Comparison of ENCODE assay signal across 13 mouse cellular contexts in genomic region chr16:44423499-44423898, GRCm38 (mm10). TPM values are rescaled to one million over a fixed set of nuclear protein-coding genes. Genes with fewer than 3 reads are reported as not detected.
A peak's percentile ranks its signal among the peaks of the same experiment; 100 is the strongest.
DNase-seq lines count a peak whose midpoint lies in the region; ATAC-seq and TF ChIP-seq lines count a peak whose summit lies in the region.
"Had no signal": no experiment of that assay in that cellular context is flagged by ENCODE, and none has a peak within 500 bp of the region (broad histone marks: within the 10 kb centered on the region; RNA-seq: fewer than 3 reads in every experiment).

No protein-coding gene starts in this region.

- no peak overlapping the region for H3K4me2 ChIP-seq in midbrain, embryonic 11.5 days
- H3K4me2 ChIP-seq: embryonic facial prominence, embryonic 12.5 days; heart, embryonic 13.5 days; lung, embryonic 15.5 days; neural tube, embryonic 13.5 days had no signal

- H3K4me1 ChIP-seq in heart, adult 2 months (ENCODE audit: control insufficient read depth, insufficient read depth, low read length): no peaks in the 10 kb centered on the region
- no peaks in the 10 kb centered on the region; the same call in 1 of the 2 replicates for H3K4me1 ChIP-seq in midbrain, embryonic 11.5 days (ENCODE audit: control insufficient read depth, insufficient read depth, low read length)
- H3K4me1 ChIP-seq: embryonic facial prominence, embryonic 12.5 days; neural tube, embryonic 13.5 days had no signal

- no peaks in the 10 kb centered on the region for H3K79me2 ChIP-seq in heart, adult 2 months (replicated peaks; ENCODE audit: control insufficient read depth, insufficient read depth, low read length)

- H3K27me3 ChIP-seq in heart, adult 2 months (ENCODE audit: control insufficient read depth, insufficient read depth, low read length): no peaks in the 10 kb centered on the region; the same call in 1 of the 2 replicates
- no peaks in the 10 kb centered on the region for H3K27me3 ChIP-seq in midbrain, embryonic 11.5 days (ENCODE audit: control insufficient read depth, insufficient read depth, low read length)
- H3K27me3 ChIP-seq: embryonic facial prominence, embryonic 12.5 days; heart, embryonic 13.5 days; lung, embryonic 15.5 days; neural tube, embryonic 13.5 days had no signal

- no peak overlapping the region for H3K27ac ChIP-seq in heart, adult 2 months
- no peak overlapping the region for H3K27ac ChIP-seq in midbrain, embryonic 11.5 days (ENCODE audit: low read depth, low read length)
- H3K27ac ChIP-seq: embryonic facial prominence, embryonic 12.5 days; heart, embryonic 13.5 days; lung, embryonic 15.5 days; neural tube, embryonic 13.5 days had no signal

- H3K9me3 ChIP-seq in midbrain, embryonic 11.5 days (ENCODE audit: control insufficient read depth, low read length): no peaks in the 10 kb centered on the region
- H3K9me3 ChIP-seq: embryonic facial prominence, embryonic 12.5 days; heart, embryonic 13.5 days; lung, embryonic 15.5 days; neural tube, embryonic 13.5 days had no signal

- TF ChIP-seq CTCF in heart, adult 2 months (IDR thresholded peaks at IDR 0.05): no peak

- no peaks in the 10 kb centered on the region for H3K36me3 ChIP-seq in heart, adult 2 months (ENCODE audit: control insufficient read depth, insufficient read depth, low read length)
- no peaks in the 10 kb centered on the region for H3K36me3 ChIP-seq in midbrain, embryonic 11.5 days (ENCODE audit: control insufficient read depth, insufficient read depth, low read length)
- H3K36me3 ChIP-seq: embryonic facial prominence, embryonic 12.5 days; heart, embryonic 13.5 days; lung, embryonic 15.5 days; neural tube, embryonic 13.5 days had no signal

- TF ChIP-seq POLR2A in heart, adult 2 months (IDR thresholded peaks at IDR 0.05; ENCODE audit: insufficient read depth, low read depth, low read length): no peak

- peak; percentile 76 for DNase-seq in heart, adult 11 months
- no peak for DNase-seq in heart, adult 2 months
- DNase-seq in MN1 (ENCODE audit: low spot score) (peak; percentile 22), adipocyte (ENCODE audit: low spot score) (no peak)
- DNase-seq in layer of hippocampus, adult 11-12 months (ENCODE audit: low spot score): peak; percentile 66
- DNase-seq in left cerebral cortex, postnatal 4 days: peak; percentile 9
- no peak for DNase-seq in midbrain, embryonic 11.5 days (ENCODE audit: low spot score, missing footprints)
- DNase-seq: adrenal gland, adult 8-10 months had no signal

- 28% methylated on average over 3 of the region's 3 CpGs for WGBS in heart, adult 2 months
- 50% methylated on average over 3 of the region's 3 CpGs for WGBS in midbrain, embryonic 11.5 days

- ATAC-seq in midbrain, embryonic 11.5 days (ENCODE audit: low FRiP score): no peak
- ATAC-seq in megakaryocyte-erythroid progenitor cell, adult 5-6 weeks (replicated peaks; ENCODE audit: low FRiP score, low TSS enrichment, poor library complexity, severe bottlenecking): no peak

- H3K9ac ChIP-seq in heart, adult 2 months (ENCODE audit: low read depth, low read length): no peak overlapping the region
- no peak overlapping the region for H3K9ac ChIP-seq in midbrain, embryonic 11.5 days (ENCODE audit: low read length)
- H3K9ac ChIP-seq: embryonic facial prominence, embryonic 12.5 days; heart, embryonic 13.5 days; lung, embryonic 15.5 days; neural tube, embryonic 13.5 days had no signal

- no peak for TF ChIP-seq EP300 in heart, adult 2 months (IDR thresholded peaks at IDR 0.05; ENCODE audit: insufficient read depth, low read depth, low read length)

- H3K4me3 ChIP-seq in heart, adult 2 months: no peak overlapping the region
- no peak overlapping the region for H3K4me3 ChIP-seq in midbrain, embryonic 11.5 days (ENCODE audit: low read depth, low read length)
- H3K4me3 ChIP-seq: embryonic facial prominence, embryonic 12.5 days; heart, embryonic 13.5 days; lung, embryonic 15.5 days; neural tube, embryonic 13.5 days had no signal

- intact Hi-C loops in heart, adult 2 months (cut with DNase I): no loop called here
- intact Hi-C loops in left cerebral cortex, postnatal 4 days (cut with DNase I): no loop called here

RNA-seq across cellular contexts. Expression of gene Cfap44, which starts 28.9 kb away (rescaled TPM):
- not detected for total RNA-seq in heart, adult 2 months (2021)
- 0.55 TPM in 1 of 2 replicates, not detected in the other for polyA plus RNA-seq in heart, adult 2 months (2012; rRNA removed)
- total RNA-seq in left cerebral cortex, postnatal 4 days (2021): 1 to 10 TPM; 6.9 to 7.3 TPM
- 0.89 and 1.5 TPM in 2 replicates for polyA plus RNA-seq in midbrain, embryonic 11.5 days (2014; fragmentation: Nextera tagmentation; extraction: Ambion mirVana)
- not detected in 2 replicates for total RNA-seq in megakaryocyte-erythroid progenitor cell, adult 5-6 weeks (2014; fragmentation: Nextera tagmentation)
- not detected in 2 replicates for total RNA-seq in megakaryocyte-erythroid progenitor cell, adult 5-6 weeks (2017)
- polyA plus RNA-seq: heart, embryonic 13.5 days had no signal

Comparison
In these comparisons a context has a peak if more than half of its experiments do, and no peak if none do; other contexts are left out.
1. DNase-seq: peak in heart, adult 11 months (single experiment), MN1 (single experiment), layer of hippocampus, adult 11-12 months (single experiment) and left cerebral cortex, postnatal 4 days (single experiment); none in heart, adult 2 months (0 of 2), midbrain, embryonic 11.5 days (single experiment) and adipocyte (single experiment).
2. RNA of gene Cfap44, which starts 28.9 kb away (total RNA-seq): 6.9 to 7.3 TPM in left cerebral cortex, postnatal 4 days; not detected in heart, adult 2 months and not detected in megakaryocyte-erythroid progenitor cell, adult 5-6 weeks; every median in the first group is over 4 times any median in the second.